Mouse (Mus musculus) gastrocnemius, postnatal 4 days (tissue): ENCODE measurements around the gene Capn5. TPM values are rescaled to one million over a fixed set of nuclear protein-coding genes. Genes with fewer than 3 reads are reported as not detected.

ENCODE experiments used
- DNase-seq, 2 experiments: peaks; one replicate each; pipeline ENCODE4 v3.0.0; 2021 to 2022; ENCODE audit warnings: low spot score in 2 of 2, mixed read lengths in 2 of 2
- total RNA-seq, 2 experiments: library from RNA; stranded (reverse); gene quantifications; 2 replicates each; pipeline ENCODE4 v1.2.3; 2021

The Capn5 gene
- total RNA-seq, 2 experiments from 2014 or later: 6.8 to 8.6 TPM

DNA sequence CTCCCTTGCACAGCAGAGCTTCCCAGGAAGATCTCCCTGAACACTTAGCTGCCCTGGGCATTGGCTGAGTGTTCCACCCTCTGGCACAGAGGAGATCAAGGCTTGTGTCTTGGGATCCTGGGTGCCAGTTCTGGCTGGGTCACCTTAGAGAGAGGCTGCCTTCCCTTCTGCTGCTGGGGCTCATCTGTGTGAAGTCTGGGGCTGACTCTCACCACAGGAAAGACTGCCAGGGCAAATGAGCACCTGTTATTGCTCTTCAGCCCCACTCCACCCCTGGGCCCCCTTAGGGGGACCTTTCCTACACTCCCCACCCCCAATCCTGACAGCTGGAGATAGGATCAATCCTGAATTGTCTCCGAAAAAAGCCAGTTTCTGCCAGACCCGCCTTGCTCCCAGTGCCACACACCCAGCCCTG, 996 bp downstream of the Capn5 start:
- DNase-seq: no peak

DNA sequence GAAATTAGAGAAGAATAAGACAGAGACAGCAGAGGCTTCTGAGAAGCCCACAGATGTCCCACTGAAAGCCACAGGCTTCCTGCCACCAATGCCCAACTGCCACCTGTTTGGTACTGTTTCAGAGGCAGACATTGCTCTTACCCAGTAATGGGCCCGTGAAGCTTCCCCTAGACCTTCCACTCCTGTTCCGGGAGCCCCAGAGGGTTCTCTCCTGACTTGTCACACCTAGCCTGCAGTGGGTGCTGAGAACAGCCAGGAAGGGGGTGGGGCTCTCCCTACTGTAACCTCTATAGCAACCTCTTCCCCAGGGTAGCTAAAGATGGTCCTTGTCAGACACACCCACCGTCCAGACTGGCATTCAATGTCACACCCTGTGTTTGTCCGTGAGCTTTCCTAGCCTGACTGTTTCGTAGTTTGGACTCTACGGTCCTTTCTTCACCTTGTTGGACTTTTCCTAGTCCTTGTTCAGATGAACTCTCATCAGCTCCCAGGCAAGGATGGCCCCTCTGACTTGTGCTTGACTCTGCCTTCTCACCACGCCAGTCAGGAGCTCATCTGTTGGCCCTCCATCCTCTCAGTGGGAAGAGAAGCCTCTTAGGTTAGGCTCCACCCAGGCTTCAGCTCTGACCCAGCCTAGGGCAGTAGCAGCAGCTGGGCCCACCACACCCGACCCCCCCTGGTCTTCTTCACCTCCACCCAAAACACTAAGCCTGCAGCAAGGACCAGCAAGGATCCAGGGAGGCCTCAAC, 1.6 kb downstream of the Capn5 start:
- no peak for DNase-seq

DNA sequence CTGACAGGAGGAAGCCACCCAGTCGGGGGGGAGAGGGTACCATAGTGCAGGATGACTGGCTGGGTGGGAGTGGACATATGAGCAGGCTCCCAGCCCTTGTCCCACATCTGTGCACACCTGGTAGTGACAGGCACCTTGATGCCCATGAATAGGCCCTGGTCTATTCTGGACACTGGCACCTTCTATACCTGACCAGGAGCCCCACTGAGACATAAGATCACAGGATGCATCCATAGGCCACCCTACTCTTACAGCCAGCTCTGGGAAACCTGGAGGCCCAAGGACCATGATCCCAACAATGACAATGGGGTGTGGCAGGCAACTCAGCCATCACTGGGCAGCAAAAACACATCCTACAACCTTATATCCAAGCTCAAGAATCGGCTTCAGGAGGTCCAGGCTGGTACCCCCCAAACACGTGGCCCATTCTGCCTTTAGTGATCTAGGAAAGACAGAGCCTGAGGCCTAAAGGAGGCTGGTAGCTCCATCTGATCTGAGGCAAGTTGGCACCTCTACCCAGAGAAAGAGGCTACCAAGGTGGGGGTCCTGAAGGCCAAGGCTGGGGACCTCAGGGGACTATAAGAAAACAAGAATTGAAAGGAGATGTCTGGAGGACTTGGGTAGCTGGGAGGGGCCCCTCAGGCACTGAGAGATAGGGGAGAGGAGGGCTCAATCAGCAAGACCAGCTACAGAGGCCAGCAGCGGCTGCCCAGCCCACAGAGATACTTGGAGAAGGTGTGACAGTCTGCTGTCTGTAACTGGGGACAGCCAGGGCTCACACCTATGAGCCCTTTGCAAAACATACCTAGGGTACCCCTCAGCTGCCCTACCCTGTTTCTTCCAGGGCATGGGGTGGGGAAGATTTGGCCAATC, 3.0 kb downstream of the Capn5 start:
- no peak for DNase-seq

DNA sequence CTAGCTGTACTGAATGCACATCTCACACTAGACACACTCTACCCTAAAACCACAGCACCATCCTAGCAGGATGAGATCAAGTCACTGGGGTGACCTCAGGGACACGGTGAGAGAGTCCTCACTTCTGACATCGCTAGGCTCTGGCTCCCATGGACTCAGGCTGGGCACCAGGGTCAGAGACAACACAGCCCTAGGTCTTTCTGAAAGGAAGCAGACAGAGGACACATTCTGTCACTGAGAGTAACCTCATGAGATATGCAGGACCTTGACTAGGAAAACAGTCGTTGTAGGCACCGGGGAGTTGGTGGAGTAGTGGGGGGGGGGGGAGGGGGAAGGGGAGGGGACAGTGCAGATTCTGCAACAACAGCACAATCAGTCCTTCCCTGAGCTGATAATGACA, 4.7 kb downstream of the Capn5 start:
- DNase-seq: no peak

DNA sequence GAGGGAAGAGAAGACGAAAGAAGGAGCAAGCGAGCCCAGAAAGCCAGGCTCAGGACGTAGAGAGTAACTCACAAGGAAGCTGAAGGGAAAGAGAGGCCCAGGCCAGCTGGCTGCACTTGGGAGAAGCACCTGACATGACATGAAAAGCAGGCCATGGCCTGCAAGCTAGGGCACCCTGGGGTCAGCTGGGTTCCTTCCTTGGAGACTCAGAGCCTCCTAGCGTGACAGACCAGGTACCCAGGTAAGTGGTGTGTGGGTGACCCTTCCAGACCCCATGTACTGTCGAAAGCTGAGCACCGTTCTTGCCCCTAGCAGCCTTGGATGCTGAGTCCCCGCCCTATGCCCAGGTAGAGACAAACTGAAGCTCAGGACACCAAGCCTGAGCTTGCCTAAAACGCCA, 5.4 kb downstream of the Capn5 start:
- DNase-seq: no peak

DNA sequence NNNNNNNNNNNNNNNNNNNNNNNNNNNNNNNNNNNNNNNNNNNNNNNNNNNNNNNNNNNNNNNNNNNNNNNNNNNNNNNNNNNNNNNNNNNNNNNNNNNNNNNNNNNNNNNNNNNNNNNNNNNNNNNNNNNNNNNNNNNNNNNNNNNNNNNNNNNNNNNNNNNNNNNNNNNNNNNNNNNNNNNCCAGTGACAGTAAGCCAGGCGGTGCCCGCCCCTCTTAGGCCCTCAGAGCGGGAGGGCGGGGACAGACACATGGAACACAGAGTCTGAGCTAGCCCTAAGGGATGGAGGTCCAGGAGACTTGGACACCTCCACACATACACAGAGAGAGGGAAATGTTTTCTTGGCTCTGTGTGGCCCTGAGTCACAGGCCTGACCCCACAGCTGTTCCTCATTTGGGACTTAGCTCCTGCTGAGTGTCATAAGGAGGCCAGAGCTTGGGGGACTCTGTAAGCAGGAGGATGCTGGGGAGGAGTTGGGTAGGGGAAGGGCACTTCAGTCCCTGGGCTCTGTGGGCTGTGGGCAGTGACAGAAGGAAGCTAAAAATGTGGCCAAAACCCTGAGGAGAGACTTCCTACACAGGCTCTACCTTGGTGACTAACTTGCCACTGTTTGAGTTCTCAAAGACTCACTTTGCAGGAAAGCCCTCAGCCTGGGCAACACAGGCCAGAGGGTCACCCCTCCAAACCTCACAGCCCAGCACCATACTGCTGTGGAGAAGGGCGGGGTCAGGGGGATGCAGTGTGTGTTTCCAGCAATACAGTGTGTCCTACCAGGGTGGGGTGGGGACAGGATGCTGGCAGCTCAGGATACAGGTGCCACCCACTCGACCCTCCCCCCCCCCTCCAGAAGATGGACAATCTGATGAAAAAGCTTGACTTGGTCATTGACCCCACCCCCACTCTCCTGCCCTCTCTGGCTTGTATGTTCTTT, 6.7 kb downstream of the Capn5 start:
- DNase-seq: no peak

DNA sequence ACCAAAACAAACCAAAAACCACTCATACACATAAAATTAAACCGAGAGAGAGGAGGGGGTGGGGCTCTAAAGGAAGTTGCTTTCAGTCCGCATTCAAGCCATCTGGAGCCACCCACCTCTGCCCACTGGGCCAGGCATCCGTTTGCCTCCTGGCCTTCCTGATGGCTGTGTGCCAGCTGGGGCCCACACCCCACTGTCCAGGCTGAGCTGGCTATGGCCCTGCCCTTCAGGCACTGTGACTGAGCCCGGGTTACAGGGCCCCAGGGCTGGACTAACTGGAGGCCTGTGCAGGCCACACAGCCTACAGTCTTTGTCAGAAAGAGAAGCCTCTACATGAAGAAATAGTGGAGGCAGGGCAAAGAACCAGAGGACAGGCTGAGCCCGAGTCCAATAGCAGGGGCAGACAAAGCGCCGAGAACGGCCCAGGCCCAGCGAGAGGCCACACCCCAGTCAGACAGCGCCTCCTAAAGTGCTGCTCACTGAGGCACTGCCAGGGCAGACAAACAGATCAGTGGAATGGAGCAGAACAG, 13.0 kb downstream of the Capn5 start:
- no peak for DNase-seq

DNA sequence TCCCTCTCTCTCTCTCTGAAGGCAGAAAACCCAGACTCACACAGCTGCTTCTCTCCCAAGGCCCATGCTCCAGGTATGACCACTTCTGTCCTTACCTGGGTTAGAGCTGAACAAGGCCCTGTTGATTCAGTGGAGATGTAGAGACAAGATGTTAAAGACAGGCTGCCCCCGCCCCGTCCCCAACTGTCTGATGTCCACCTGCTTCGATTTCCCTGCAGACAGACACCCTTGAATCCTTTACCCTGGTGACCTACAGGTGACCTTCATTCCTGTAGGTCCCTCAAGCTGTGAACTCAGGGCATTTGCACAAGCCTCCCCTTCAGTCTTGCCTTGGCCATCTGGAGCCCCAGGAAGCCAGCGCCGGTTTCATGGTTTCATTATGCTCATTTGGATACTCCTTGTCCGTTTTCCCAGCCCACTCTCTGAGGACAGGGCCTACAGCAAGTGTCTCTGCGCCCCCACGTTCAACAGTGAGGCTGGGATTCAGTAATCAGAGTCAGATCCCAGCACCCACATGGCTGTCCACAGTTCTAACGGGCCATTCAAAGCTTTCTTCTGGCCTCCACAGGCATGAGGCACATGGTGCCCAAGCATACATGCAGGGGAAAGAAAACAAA, 13.6 kb downstream of the Capn5 start:
- DNase-seq: no peak

DNA sequence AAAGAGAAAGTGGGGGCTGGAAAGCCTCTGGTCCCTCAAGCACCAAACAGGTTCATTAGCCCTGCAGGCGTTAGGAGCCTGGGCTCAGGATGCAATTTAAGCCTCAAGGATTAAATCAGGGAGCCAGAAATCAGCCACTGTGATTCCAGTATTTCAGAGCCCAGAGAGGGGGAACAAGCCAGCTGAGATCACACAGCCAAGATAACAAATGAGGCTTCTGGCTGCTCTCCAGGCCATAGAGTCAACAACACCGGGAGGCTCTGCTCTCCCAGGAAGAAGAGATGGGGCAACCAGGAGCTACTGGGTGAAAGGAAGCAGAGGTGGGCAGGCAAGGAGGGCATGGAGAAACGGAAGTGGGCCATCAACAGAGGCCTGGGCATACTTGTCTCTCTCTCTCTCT, 14.4 kb downstream of the Capn5 start:
- no peak for DNase-seq

DNA sequence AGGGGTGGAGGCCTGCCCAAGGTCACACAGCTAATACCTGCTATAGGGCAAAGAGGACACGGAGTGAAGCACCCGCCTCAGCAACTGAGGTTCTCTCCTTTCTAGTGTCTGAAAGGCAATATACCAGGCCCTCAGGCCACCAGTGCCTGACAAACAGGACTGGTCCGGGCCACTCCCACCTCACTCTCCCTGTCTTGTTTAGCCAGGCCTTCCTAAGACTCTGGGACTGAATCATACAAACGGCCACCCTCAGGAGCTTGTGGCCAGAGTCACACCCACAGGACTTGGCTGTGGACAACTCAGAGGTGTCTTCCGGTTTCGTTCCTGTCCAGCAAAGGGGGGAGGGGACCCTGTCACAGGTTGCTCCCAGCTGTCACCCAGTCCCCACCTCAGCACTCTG, 15.8 kb downstream of the Capn5 start:
- no peak for DNase-seq

DNA sequence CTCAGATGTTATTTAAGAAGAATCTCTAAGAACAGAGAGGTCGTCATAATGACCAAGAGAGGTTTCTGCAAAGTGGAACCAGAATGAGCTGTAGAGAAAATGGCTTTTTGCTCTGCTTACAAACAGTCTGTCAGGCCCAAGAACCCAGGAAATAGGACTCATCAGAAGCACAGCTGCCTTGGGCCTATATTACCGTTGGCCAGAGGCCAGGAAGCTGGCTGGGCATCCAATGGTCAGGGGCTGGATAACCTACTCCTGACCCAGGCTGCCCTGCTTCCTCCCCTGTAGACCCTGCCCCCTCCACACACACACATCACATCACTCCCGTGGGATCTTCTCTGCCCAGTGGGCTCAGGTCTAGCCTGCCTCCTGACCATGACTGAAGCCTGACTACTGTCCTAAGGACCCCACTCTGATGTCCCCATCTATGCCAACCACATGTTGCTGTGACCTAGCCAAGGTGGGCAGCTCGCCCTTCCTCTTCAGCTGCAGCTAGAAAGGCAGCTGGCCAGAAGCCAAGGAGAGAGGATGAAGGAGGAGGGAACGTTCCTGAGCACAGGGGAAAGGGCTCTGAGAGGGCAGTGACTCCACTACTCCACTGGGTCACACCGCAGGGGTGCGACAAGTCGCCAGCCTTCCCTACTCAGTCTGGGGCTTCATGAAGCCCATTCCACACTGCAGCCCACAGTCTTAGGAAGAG, 17.9 kb downstream of the Capn5 start:
- DNase-seq: no peak

DNA sequence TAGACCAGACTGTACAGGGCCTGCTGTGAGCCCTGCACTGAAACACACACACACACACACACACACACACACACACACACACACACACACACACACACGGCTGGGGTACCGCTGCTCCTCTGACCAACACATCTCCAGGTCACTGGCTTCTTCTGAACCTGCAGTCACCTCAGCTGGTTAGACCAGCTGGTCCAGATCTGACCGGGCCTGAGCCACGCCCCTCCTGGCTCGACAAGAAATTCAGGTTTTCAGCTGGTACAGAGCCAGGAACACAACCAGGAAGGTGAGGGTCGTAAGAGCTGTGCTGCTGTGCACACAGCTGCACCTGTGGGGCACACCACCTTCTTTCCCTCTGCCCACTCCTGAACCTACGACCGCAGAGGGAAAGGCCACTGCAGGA, 19.6 kb downstream of the Capn5 start:
- DNase-seq: no peak

DNA sequence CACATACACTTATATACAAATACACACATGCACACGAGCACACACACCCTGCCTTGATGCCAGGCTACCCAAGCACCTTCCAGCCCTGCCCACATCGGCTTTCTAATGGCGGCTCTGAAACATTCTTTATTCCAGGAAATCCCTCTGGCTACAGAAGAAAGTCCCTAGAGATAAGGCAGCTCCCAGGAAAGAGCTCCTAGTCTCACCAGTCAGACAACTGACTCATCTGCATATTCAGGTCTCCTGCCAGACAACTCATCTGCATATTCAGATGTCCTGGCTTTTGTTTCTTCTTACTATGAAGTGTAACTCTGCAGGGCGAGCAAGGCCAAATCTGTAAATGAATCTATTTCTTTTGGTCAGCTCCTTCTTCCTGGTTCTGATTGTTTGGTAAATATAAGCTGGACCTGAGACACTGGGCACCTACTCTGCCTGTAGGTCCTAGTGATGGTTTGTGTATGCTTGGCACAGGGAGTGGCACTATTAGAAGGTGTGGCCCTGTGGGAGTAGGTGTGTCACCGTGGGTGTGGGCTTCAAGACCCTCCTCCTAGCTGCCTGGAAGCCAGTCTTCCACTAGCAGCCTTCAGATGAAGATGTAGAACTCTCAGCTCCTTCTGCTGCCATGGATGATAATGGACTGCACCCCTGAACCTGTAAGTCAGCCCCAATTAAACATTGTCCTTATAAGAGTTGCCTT, 20.3 kb downstream of the Capn5 start:
- DNase-seq: no peak

DNA sequence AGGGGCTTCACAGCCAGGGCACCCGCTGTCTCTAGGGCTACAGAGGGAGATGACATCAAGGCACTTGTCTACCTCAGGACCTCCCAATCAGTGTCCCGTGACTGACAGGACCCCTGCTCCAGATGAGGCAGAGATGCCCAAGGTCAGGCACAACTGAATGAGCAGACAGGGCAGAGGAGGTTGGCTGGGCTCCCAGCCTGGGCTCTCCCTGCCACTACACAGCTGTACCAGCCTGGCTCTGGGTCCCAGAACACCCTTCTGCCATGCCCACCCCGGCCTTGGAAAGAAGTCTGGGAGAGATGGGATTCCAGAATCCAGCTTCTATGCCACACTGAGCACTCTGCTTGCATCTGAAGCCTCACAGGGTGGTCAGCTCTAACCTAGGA, 21.8 kb downstream of the Capn5 start:
- DNase-seq: no peak

DNA sequence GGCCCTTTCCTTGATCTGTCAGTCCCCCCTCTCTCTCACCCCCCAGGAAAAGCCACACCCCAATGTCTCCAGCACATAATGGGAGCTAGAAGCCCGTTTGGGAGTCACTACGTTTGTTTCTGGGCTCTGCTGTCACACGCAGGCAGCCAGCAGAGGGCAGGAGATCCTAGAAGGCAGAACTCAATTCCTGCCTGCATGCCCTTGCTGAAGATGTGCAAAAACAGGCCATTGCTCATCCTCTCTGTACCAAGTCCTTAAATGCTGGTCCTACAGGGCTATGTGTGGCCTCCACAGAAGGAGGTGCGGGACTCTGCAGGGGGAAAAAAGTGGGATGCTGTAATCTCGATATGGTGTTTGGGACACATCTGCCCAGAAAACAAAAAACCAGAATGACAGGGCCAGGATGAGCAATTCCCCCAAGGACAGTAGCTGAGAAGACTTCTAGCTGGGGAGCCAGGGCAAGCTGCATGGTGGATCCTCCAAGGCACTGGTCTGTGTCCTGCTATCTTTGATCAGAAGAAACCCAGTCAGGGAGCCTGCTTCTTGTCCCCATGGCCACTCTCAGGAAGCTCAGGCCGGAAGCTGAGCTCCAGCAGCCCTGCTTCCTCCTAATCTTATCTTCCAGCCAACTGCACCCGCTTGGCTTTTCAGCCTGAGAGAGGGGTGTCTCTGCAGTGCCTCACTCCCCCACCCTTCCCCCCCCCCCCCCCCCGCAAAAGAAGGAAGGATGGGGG, 22.4 kb downstream of the Capn5 start:
- DNase-seq: peak; percentile 53 to 74

DNA sequence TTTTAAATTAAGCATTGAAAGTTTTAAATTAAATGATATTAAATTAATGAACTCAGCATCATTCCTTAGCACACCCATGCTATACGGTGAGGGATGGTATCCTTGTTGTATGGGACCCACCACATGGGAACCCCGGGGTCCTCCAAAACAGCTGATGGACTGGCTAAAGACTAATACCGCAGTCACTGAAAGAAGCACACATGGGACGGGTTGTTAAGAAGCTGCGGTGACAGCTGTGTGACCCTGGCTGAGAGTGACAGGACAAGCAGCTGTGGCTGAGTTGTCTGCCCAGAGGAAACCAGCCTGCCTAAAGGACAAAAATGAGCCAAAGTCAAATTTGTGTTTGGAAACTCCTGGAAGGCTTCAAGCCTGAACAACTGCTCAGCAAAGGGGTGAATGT, 24.2 kb downstream of the Capn5 start:
- DNase-seq: no peak

DNA sequence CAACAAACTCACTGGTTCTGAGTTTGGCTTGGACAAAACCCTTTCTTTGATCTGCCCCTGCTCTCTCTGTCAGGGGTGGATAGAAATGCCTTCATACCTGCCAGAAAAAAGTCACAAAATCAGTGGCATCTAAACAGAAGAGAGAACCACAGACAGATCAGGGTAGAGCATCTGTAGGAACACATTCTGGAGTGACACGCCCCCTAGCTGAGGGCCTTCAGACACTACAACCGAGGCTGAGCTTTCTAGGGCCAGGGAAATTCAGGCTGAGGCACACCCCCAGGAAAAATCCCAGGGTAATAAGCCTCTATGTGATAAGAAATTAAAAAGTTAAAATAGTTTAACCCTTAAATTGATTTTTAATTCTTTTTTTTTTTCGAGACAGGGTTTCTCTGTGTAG, 24.7 kb downstream of the Capn5 start:
- DNase-seq: no peak

DNA sequence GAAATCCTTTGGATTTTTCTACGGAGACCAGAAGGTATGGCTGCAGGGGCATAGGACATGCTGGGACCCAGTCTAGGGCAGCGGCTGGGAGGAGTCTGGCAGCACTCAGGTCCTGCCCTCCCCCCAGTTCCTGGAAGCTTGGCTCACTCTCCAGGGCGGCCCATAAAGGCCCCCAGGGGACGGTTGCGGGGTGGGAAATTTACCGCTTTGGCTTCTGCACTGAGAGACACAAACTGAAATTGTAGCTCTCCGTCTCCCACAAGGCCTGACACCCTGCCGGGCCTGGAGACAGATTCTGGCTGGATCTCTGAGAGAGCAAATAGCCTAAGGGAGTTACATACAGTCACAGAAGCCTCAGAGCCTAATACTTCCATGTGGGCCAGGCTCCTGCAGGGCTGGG, 25.7 kb downstream of the Capn5 start:
- DNase-seq: no peak

DNA sequence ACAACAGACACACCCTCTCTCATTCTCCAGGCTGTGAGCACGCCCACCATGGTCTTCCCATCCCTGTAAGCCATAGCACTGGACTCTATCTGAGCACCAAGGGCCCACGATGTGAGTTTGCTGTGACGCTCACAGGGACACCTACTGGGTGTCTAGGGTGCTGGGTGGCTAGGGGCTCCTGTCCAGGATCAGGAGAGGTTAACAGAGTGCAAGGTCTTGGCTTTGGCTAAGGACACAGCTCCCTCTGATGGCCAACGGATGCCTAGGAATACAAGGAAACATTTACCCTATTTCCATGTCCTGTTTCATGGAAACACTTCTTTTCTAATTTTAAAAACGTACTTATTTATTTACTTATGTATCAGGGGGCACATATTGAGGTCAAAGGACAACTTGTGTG, 27.5 kb downstream of the Capn5 start:
- DNase-seq: no peak
